Mouse (Mus musculus) embryonic fibroblast, embryonic 13.5 days (primary cell): ENCODE measurements at regions not wholly inside any gene's neighbourhood (a gene's known extent, or its start where the extent isn't known, plus 50 kb on each side); places are given as distances from the start of the nearest gene placed in this dataset.

Experiments used
- CTCF ChIP-seq: IDR thresholded peaks from 2 replicates; pipeline ENCODE4 v1.5.1; 2011; ENCODE audit warnings: mild to moderate bottlenecking, control low read depth, low read length, moderate library complexity, borderline replicate concordance; ENCODE audit not compliant: insufficient read depth
- POLR2A ChIP-seq: IDR thresholded peaks from 2 replicates; pipeline ENCODE4 v1.6.1; 2011; ENCODE audit warnings: low read depth, mild to moderate bottlenecking, control low read depth, low read length, moderate library complexity

DNA sequence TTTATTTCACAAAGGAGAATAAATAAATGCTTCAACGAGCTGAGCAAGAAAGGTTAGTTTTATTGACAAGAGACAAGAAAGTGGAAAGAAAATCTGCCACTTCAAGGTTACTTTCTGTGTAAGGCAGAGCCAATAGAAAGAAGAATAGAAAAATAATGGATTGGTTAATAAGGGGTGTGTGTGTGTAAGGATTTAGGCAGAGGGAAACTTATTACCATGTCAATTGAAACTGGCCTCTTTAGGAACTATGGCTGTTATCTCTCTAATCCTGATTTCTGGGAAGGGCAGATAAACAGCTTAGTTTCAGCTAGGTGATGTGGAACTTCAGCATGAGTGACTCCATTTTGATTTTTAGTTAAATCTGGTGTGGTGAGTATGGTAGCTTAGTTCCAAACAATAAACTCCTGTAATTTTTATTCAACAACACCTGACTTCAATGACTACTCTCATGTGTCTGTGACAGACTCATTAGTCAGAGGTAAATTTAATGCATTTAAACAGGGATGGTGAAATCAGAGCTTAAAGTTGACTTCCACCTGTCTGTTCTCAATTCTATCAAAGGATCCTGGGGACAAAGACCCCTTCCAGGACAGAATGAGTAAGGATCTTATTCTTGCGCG lies 197.2 kb upstream of the Cobl start:
- TF ChIP-seq CTCF, result no peak
- TF ChIP-seq POLR2A, result no peak
